Mouse (Mus musculus) midbrain, embryonic 16.5 days (tissue): ENCODE measurements around the gene Rbms3. TPM values are rescaled to one million over a fixed set of nuclear protein-coding genes. Genes with fewer than 3 reads are reported as not detected.
A peak's percentile ranks its signal among the peaks of the same experiment; 100 is the strongest.

Experiments used
- ATAC-seq: fragments of 200-750 bp; cut with Nextera tagmentation; 2 replicates; pipeline ENCODE4 v1.8.0; 2017; ENCODE audit warnings: moderate TSS enrichment
- H3K27ac ChIP-seq: fragments of 300-500 bp; sonication (generic); 2 replicates; pipeline ENCODE4 v1.5.1; 2014; ENCODE audit warnings: mild to moderate bottlenecking, low read length, mixed read lengths
- H3K27me3 ChIP-seq: fragments of 300-500 bp; sonication (generic); 2 replicates; pipeline ENCODE4 v1.6.1; 2014; ENCODE audit warnings: low read depth, low read length, mixed read lengths; ENCODE audit not compliant: control insufficient read depth, insufficient read depth
- H3K36me3 ChIP-seq: fragments of 300-500 bp; sonication (generic); 2 replicates; pipeline ENCODE4 v1.6.1; 2014; ENCODE audit warnings: mild to moderate bottlenecking, low read length, moderate library complexity, mixed read lengths; ENCODE audit not compliant: control insufficient read depth, insufficient read depth
- H3K4me1 ChIP-seq: fragments of 300-500 bp; sonication (generic); 2 replicates; pipeline ENCODE4 v1.6.1; 2014; ENCODE audit warnings: mild to moderate bottlenecking, low read length, mixed read lengths; ENCODE audit not compliant: control insufficient read depth, insufficient read depth
- H3K4me2 ChIP-seq: fragments of 300-500 bp; sonication (generic); 2 replicates; pipeline ENCODE4 v1.6.1; 2014; ENCODE audit warnings: mild to moderate bottlenecking, low read length, mixed read lengths
- H3K4me3 ChIP-seq: fragments of 300-500 bp; sonication (generic); 2 replicates; pipeline ENCODE4 v1.5.1; 2014; ENCODE audit warnings: low read depth, mild to moderate bottlenecking, low read length, moderate library complexity, mixed read lengths
- H3K9ac ChIP-seq: fragments of 300-500 bp; sonication (generic); 2 replicates; pipeline ENCODE4 v1.6.1; 2014; ENCODE audit warnings: low read depth, low read length, mixed read lengths
- H3K9me3 ChIP-seq: fragments of 300-500 bp; sonication (generic); replicated peaks from 2 replicates; pipeline ENCODE4 v1.6.1; 2014; ENCODE audit warnings: mild to moderate bottlenecking, low read length, mixed read lengths; ENCODE audit not compliant: control insufficient read depth, poor library complexity, severe bottlenecking
- WGBS: fragments of 180-500 bp; shearing (Covaris S2); extraction: QIAGEN DNeasy Blood & Tissue Kit; methylation state at CpG from one replicate; pipeline ENCODE4 v1.1.7; 2014; 5-methylcytosine and 5-hydroxymethylcytosine counted together
- polyA plus RNA-seq: library from polyadenylated mRNA; unstranded; fragments of >200 nt; fragmentation: Nextera tagmentation; extraction: Ambion mirVana; gene quantifications from 2 replicates; pipeline ENCODE4 v1.2.1, GENCODE M21; 2015

The Rbms3 gene
- polyA plus RNA-seq, 1 experiment from 2014 or later, result 65.9 TPM

- H3K36me3 ChIP-seq, result no peaks in the 10 kb centered on the region
- H3K4me2 ChIP-seq, result no peak overlapping the region
- H3K9ac ChIP-seq, result no peak overlapping the region
- 84% methylated on average over 3 of the region's 3 CpGs for WGBS
- no peak overlapping the region for H3K4me3 ChIP-seq
- H3K27me3 ChIP-seq, result no peaks in the 10 kb centered on the region; the same call in 1 of the 2 replicates
- no peak for ATAC-seq
- no peaks in the 10 kb centered on the region for H3K9me3 ChIP-seq
- no peak overlapping the region for H3K27ac ChIP-seq
- peaks cover 3% of the 10 kb centered on the region; the same call in 1 of the 2 replicates for H3K4me1 ChIP-seq
Measured at GRCm38 (mm10) chr9:116922561-116922960, 707.2 kb downstream of the Rbms3 start.

GRCm38 (mm10) chr9:116919441-116920019 lies 710.2 kb downstream of the Rbms3 start:
- H3K9ac ChIP-seq, result no peak overlapping the region
- H3K27ac ChIP-seq, result no peak overlapping the region
- no peaks in the 10 kb centered on the region for H3K9me3 ChIP-seq
- H3K4me3 ChIP-seq, result no peak overlapping the region
- ATAC-seq, result peak; percentile 60; the same call in 1 of the 2 replicates
- peaks cover 3% of the 10 kb centered on the region; the same call in 1 of the 2 replicates for H3K4me1 ChIP-seq
- H3K27me3 ChIP-seq, result no peaks in the 10 kb centered on the region; the same call in 1 of the 2 replicates
- 17% methylated on average over 12 of the region's 12 CpGs for WGBS
- H3K4me2 ChIP-seq, result no peak overlapping the region
- H3K36me3 ChIP-seq, result no peaks in the 10 kb centered on the region

- H3K9me3 ChIP-seq, result no peaks in the 10 kb centered on the region
- no peaks in the 10 kb centered on the region for H3K36me3 ChIP-seq
- 20% methylated on average over 3 of the region's 3 CpGs for WGBS
- no peak overlapping the region for H3K9ac ChIP-seq
- no peak for ATAC-seq
- no peak overlapping the region for H3K4me3 ChIP-seq
- peaks cover 13% of the 10 kb centered on the region for H3K4me1 ChIP-seq
- peaks cover 2% of the 10 kb centered on the region; the same call in 1 of the 2 replicates for H3K27me3 ChIP-seq
- H3K4me2 ChIP-seq, result no peak overlapping the region
- no peak overlapping the region for H3K27ac ChIP-seq
Measured at GRCm38 (mm10) chr9:116912493-116912847, 717.2 kb downstream of the Rbms3 start.

GRCm38 (mm10) chr9:116911781-116912492 lies 717.8 kb downstream of the Rbms3 start:
- WGBS, result 17% methylated on average over 2 of the region's 2 CpGs
- no peaks in the 10 kb centered on the region for H3K36me3 ChIP-seq
- no peak overlapping the region for H3K4me2 ChIP-seq
- H3K9me3 ChIP-seq, result no peaks in the 10 kb centered on the region
- peaks cover 13% of the 10 kb centered on the region for H3K4me1 ChIP-seq
- no peak overlapping the region for H3K27ac ChIP-seq
- H3K4me3 ChIP-seq, result no peak overlapping the region
- no peak overlapping the region for H3K9ac ChIP-seq
- peaks cover 2% of the 10 kb centered on the region; the same call in 1 of the 2 replicates for H3K27me3 ChIP-seq
- no peak for ATAC-seq

GRCm38 (mm10) chr9:116909511-116909910 lies 720.2 kb downstream of the Rbms3 start:
- Histone ChIP-seq H3K9me3 (no peaks in the 10 kb centered on the region), H3K36me3 (no peaks in the 10 kb centered on the region), H3K27me3 (peaks cover 2% of the 10 kb centered on the region; the same call in 1 of the 2 replicates), H3K4me3 (no peak overlapping the region), H3K4me2 (no peak overlapping the region), H3K4me1 (peaks cover 13% of the 10 kb centered on the region), H3K27ac (no peak overlapping the region), H3K9ac (no peak overlapping the region)
- WGBS, result 72% methylated on average over 4 of the region's 4 CpGs
- no peak for ATAC-seq

GRCm38 (mm10) chr9:116906955-116907354 lies 722.8 kb downstream of the Rbms3 start:
- Histone ChIP-seq H3K9me3 (no peaks in the 10 kb centered on the region), H3K4me1 (peaks cover 3% of the 10 kb centered on the region), H3K4me2 (no peak overlapping the region), H3K9ac (no peak overlapping the region), H3K27ac (no peak overlapping the region), H3K4me3 (no peak overlapping the region), H3K36me3 (no peaks in the 10 kb centered on the region), H3K27me3 (peaks cover 2% of the 10 kb centered on the region; the same call in 1 of the 2 replicates)
- WGBS, result 75% methylated on average over 4 of the region's 4 CpGs
- no peak for ATAC-seq

- H3K27ac ChIP-seq, result no peak overlapping the region
- WGBS, result 44% methylated on average over 2 of the region's 2 CpGs
- no peaks in the 10 kb centered on the region for H3K36me3 ChIP-seq
- no peak for ATAC-seq
- H3K9ac ChIP-seq, result no peak overlapping the region
- H3K4me2 ChIP-seq, result no peak overlapping the region
- H3K9me3 ChIP-seq, result no peaks in the 10 kb centered on the region
- H3K4me3 ChIP-seq, result no peak overlapping the region
- H3K27me3 ChIP-seq, result peaks cover 2% of the 10 kb centered on the region; the same call in 1 of the 2 replicates
- H3K4me1 ChIP-seq, result no peaks in the 10 kb centered on the region
Measured at GRCm38 (mm10) chr9:116905646-116906045, 724.1 kb downstream of the Rbms3 start.

GRCm38 (mm10) chr9:116903304-116903993 lies 726.3 kb downstream of the Rbms3 start:
- no peaks in the 10 kb centered on the region for H3K9me3 ChIP-seq
- H3K36me3 ChIP-seq, result no peaks in the 10 kb centered on the region
- H3K27me3 ChIP-seq, result peaks cover 2% of the 10 kb centered on the region; the same call in 1 of the 2 replicates
- WGBS, result 62% methylated on average over 11 of the region's 11 CpGs
- H3K4me1 ChIP-seq, result no peaks in the 10 kb centered on the region; the same call in 1 of the 2 replicates
- no peak overlapping the region for H3K4me2 ChIP-seq
- ATAC-seq, result no peak
- no peak overlapping the region for H3K4me3 ChIP-seq
- H3K27ac ChIP-seq, result no peak overlapping the region
- H3K9ac ChIP-seq, result no peak overlapping the region

GRCm38 (mm10) chr9:116899403-116899802 lies 730.3 kb downstream of the Rbms3 start:
- Histone ChIP-seq H3K4me1 (no peaks in the 10 kb centered on the region; the same call in 1 of the 2 replicates), H3K9me3 (no peaks in the 10 kb centered on the region), H3K36me3 (no peaks in the 10 kb centered on the region), H3K4me3 (no peak overlapping the region), H3K9ac (no peak overlapping the region), H3K27me3 (no peaks in the 10 kb centered on the region), H3K4me2 (no peak overlapping the region), H3K27ac (no peak overlapping the region)
- 84% methylated on average over 15 of the region's 15 CpGs for WGBS
- ATAC-seq, result no peak
